Mouse (Mus musculus) stomach, postnatal 0 days (tissue): ENCODE measurements around the gene Ccdc34. TPM values are rescaled to one million over a fixed set of nuclear protein-coding genes. Genes with fewer than 3 reads are reported as not detected.

Source experiments
- ATAC-seq: fragments of 200-750 bp; cut with Nextera tagmentation; 2 replicates; pipeline ENCODE4 v1.8.0; 2017; ENCODE audit not compliant: low FRiP score, low TSS enrichment
- DNase-seq: peaks from one replicate; pipeline ENCODE4 v3.0.0-alpha.2; 2016; ENCODE audit warnings: low spot score
- H3K27ac ChIP-seq: fragments of 300-500 bp; sonication (generic); replicated peaks from 2 replicates; pipeline ENCODE4 v1.5.1; 2014; ENCODE audit warnings: mild to moderate bottlenecking, control low read depth
- H3K27me3 ChIP-seq: fragments of 300-500 bp; sonication (generic); 2 replicates; pipeline ENCODE4 v1.6.1; 2014; ENCODE audit warnings: low read length; ENCODE audit not compliant: control insufficient read depth, insufficient read depth
- H3K36me3 ChIP-seq: fragments of 300-500 bp; sonication (generic); 2 replicates; pipeline ENCODE4 v1.6.1; 2014; ENCODE audit warnings: low read length, mixed read lengths; ENCODE audit not compliant: control insufficient read depth, insufficient read depth
- H3K4me1 ChIP-seq: fragments of 300-500 bp; sonication (generic); replicated peaks from 2 replicates; pipeline ENCODE4 v1.6.1; 2014; ENCODE audit warnings: antibody characterized with exemption; ENCODE audit not compliant: control insufficient read depth, insufficient read depth
- H3K4me2 ChIP-seq: fragments of 300-500 bp; sonication (generic); replicated peaks from 2 replicates; pipeline ENCODE4 v1.6.1; 2014; ENCODE audit warnings: low read depth, mild to moderate bottlenecking, control low read depth, moderate library complexity
- H3K4me3 ChIP-seq: fragments of 300-500 bp; sonication (generic); 2 replicates; pipeline ENCODE4 v1.5.1; 2014; ENCODE audit warnings: low read depth, low read length, control low read depth
- H3K9ac ChIP-seq: fragments of 300-500 bp; sonication (generic); 2 replicates; pipeline ENCODE4 v1.6.1; 2014; ENCODE audit warnings: mild to moderate bottlenecking, low read length, control low read depth, mixed read lengths
- H3K9me3 ChIP-seq: fragments of 300-500 bp; sonication (generic); 2 replicates; pipeline ENCODE4 v1.6.1; 2016; ENCODE audit warnings: low read length; ENCODE audit not compliant: control insufficient read depth
- CTCF ChIP-seq: IDR thresholded peaks from 2 replicates; pipeline ENCODE4 v1.5.1; 2016; ENCODE audit warnings: antibody characterized with exemption, low read depth, mild to moderate bottlenecking, moderate library complexity
- EP300 ChIP-seq: optimal IDR thresholded peaks from 2 replicates; pipeline ENCODE3; 2016; ENCODE audit warnings: antibody characterized with exemption
- whole genome bisulfite sequencing: fragments of 180-500 bp; shearing (Covaris S2); extraction: QIAGEN DNeasy Blood & Tissue Kit; methylation state at CpG from one replicate; pipeline ENCODE4 v1.1.7; 2014; 5-methylcytosine and 5-hydroxymethylcytosine counted together
- polyA plus RNA-seq: library from polyadenylated mRNA; unstranded; fragments of >200 nt; fragmentation: Nextera tagmentation; extraction: Ambion mirVana; gene quantifications from 2 replicates; pipeline ENCODE4 v1.2.1, GENCODE M21; 2015

Gene Ccdc34
- polyA plus RNA-seq, 1 experiment from 2014 or later: 18.7 TPM

- no peak for ATAC-seq
- WGBS: 57% methylated on average over 7 of the region's 7 CpGs
Observed at GRCm38 (mm10) chr2:109972922-109973321, 44.7 kb upstream of the Ccdc34 start.

GRCm38 (mm10) chr2:109974807-109975206, 42.8 kb upstream of the Ccdc34 start:
- Histone ChIP-seq H3K36me3 (no peaks in the 10 kb centered on the region), H3K4me1 (no peaks in the 10 kb centered on the region), H3K27me3 (no peaks in the 10 kb centered on the region), H3K9me3 (no peaks in the 10 kb centered on the region), H3K9ac (no peak overlapping the region), H3K27ac (no peak overlapping the region), H3K4me3 (no peak overlapping the region), H3K4me2 (no peak overlapping the region)
- ATAC-seq (no peak), DNase-seq (no peak)
- TF ChIP-seq EP300 (no peak), CTCF (no peak)
- 72% methylated on average over 7 of the region's 7 CpGs for WGBS

More at GRCm38 (mm10) chr2:109972922-109973321, 44.7 kb upstream of the Ccdc34 start:
- peak; percentile 7 for DNase-seq
- H3K4me2 ChIP-seq: no peak overlapping the region
- H3K4me3 ChIP-seq: no peak overlapping the region
- TF ChIP-seq EP300 (no peak), CTCF (no peak)
- no peaks in the 10 kb centered on the region for H3K36me3 ChIP-seq
- no peaks in the 10 kb centered on the region for H3K27me3 ChIP-seq
- H3K9ac ChIP-seq: no peak overlapping the region
- H3K27ac ChIP-seq: no peak overlapping the region
- no peaks in the 10 kb centered on the region for H3K9me3 ChIP-seq
- no peaks in the 10 kb centered on the region for H3K4me1 ChIP-seq

GRCm38 (mm10) chr2:109976181-109976580, 41.4 kb upstream of the Ccdc34 start:
- Histone ChIP-seq H3K4me3 (no peak overlapping the region), H3K9me3 (no peaks in the 10 kb centered on the region), H3K27me3 (no peaks in the 10 kb centered on the region), H3K9ac (no peak overlapping the region), H3K27ac (no peak overlapping the region), H3K4me1 (no peaks in the 10 kb centered on the region), H3K4me2 (no peak overlapping the region), H3K36me3 (no peaks in the 10 kb centered on the region)
- DNase-seq: no peak
- 87% methylated on average over 2 of the region's 2 CpGs for whole genome bisulfite sequencing
- no peak for TF ChIP-seq EP300
- TF ChIP-seq CTCF: no peak
- no peak for ATAC-seq

- Histone ChIP-seq H3K9me3 (no peaks in the 10 kb centered on the region), H3K27me3 (no peaks in the 10 kb centered on the region), H3K9ac (no peak overlapping the region), H3K4me2 (no peak overlapping the region), H3K4me1 (no peaks in the 10 kb centered on the region), H3K27ac (no peak overlapping the region), H3K36me3 (no peaks in the 10 kb centered on the region), H3K4me3 (no peak overlapping the region)
- TF ChIP-seq EP300 (no peak), CTCF (no peak)
- WGBS: 78% methylated on average over 6 of the region's 6 CpGs
- ATAC-seq (no peak), DNase-seq (no peak)
Observed at GRCm38 (mm10) chr2:109977322-109977721, 40.3 kb upstream of the Ccdc34 start.

GRCm38 (mm10) chr2:109979209-109979608, 38.4 kb upstream of the Ccdc34 start:
- Histone ChIP-seq H3K36me3 (no peaks in the 10 kb centered on the region), H3K27ac (no peak overlapping the region), H3K27me3 (no peaks in the 10 kb centered on the region), H3K9ac (no peak overlapping the region), H3K4me2 (no peak overlapping the region), H3K4me3 (no peak overlapping the region), H3K4me1 (no peaks in the 10 kb centered on the region), H3K9me3 (no peaks in the 10 kb centered on the region)
- DNase-seq (peak; percentile 63), ATAC-seq (0 out of 2 replicates have a peak, but pooled peaks have one; percentile 55)
- TF ChIP-seq CTCF: no peak
- no peak for TF ChIP-seq EP300

GRCm38 (mm10) chr2:109983435-109983834, 34.2 kb upstream of the Ccdc34 start:
- Histone ChIP-seq H3K9ac (no peak overlapping the region), H3K9me3 (no peaks in the 10 kb centered on the region), H3K4me3 (no peak overlapping the region), H3K27me3 (no peaks in the 10 kb centered on the region), H3K4me2 (no peak overlapping the region), H3K4me1 (peaks cover 3% of the 10 kb centered on the region; the same call in 1 of the 2 replicates), H3K27ac (no peak overlapping the region), H3K36me3 (no peaks in the 10 kb centered on the region)
- TF ChIP-seq EP300 (no peak), CTCF (no peak)
- DNase-seq (peak; percentile 46), ATAC-seq (peak; percentile 83)
- 34% methylated on average over 6 of the region's 6 CpGs for WGBS
